Mouse (Mus musculus) splenic B cell, adult 2 months (primary cell): ENCODE measurements around the gene Oma1.

Source experiments
- DNase-seq: peaks from one replicate; pipeline ENCODE4 v3.0.0-alpha.2; 2011; ENCODE audit warnings: low read depth, low spot score
- H3K27me3 ChIP-seq: 2 replicates; pipeline ENCODE4 v1.6.1; 2012; ENCODE audit warnings: mild to moderate bottlenecking, low read length, moderate library complexity, mixed read lengths; ENCODE audit not compliant: control insufficient read depth, poor library complexity, insufficient read depth, severe bottlenecking
- H3K36me3 ChIP-seq: 2 replicates; pipeline ENCODE4 v1.6.1; 2012; ENCODE audit warnings: mild to moderate bottlenecking, low read length, moderate library complexity, mixed read lengths; ENCODE audit not compliant: control insufficient read depth, poor library complexity, insufficient read depth, severe bottlenecking

Oma1 gene

GRCm38 (mm10) chr4:103390499-103390898 lies 76.9 kb downstream of the Oma1 start:
- Histone ChIP-seq H3K36me3 (no peaks in the 10 kb centered on the region), H3K27me3 (no peaks in the 10 kb centered on the region)
- no peak for DNase-seq

- no peaks in the 10 kb centered on the region for H3K27me3 ChIP-seq
- no peaks in the 10 kb centered on the region for H3K36me3 ChIP-seq
- DNase-seq = no peak
Observed at GRCm38 (mm10) chr4:103395066-103395465, 81.5 kb downstream of the Oma1 start.

- Histone ChIP-seq H3K36me3 (no peaks in the 10 kb centered on the region), H3K27me3 (no peaks in the 10 kb centered on the region)
- DNase-seq = no peak
Observed at GRCm38 (mm10) chr4:103395905-103396304, 82.3 kb downstream of the Oma1 start.

GRCm38 (mm10) chr4:103396876-103397275 lies 83.3 kb downstream of the Oma1 start:
- Histone ChIP-seq H3K27me3 (no peaks in the 10 kb centered on the region), H3K36me3 (no peaks in the 10 kb centered on the region)
- DNase-seq = no peak

- no peaks in the 10 kb centered on the region for H3K36me3 ChIP-seq
- no peak for DNase-seq
- H3K27me3 ChIP-seq = no peaks in the 10 kb centered on the region
Observed at GRCm38 (mm10) chr4:103402581-103402980, 89.0 kb downstream of the Oma1 start.

- Histone ChIP-seq H3K36me3 (no peaks in the 10 kb centered on the region), H3K27me3 (no peaks in the 10 kb centered on the region)
- no peak for DNase-seq
Observed at GRCm38 (mm10) chr4:103405321-103405720, 91.7 kb downstream of the Oma1 start.

- H3K27me3 ChIP-seq = no peaks in the 10 kb centered on the region
- no peak for DNase-seq
- no peaks in the 10 kb centered on the region for H3K36me3 ChIP-seq
Observed at GRCm38 (mm10) chr4:103410217-103410799, 96.7 kb downstream of the Oma1 start.
